7 mouse cellular contexts compared by ENCODE assay signal in the genomic region with DNA sequence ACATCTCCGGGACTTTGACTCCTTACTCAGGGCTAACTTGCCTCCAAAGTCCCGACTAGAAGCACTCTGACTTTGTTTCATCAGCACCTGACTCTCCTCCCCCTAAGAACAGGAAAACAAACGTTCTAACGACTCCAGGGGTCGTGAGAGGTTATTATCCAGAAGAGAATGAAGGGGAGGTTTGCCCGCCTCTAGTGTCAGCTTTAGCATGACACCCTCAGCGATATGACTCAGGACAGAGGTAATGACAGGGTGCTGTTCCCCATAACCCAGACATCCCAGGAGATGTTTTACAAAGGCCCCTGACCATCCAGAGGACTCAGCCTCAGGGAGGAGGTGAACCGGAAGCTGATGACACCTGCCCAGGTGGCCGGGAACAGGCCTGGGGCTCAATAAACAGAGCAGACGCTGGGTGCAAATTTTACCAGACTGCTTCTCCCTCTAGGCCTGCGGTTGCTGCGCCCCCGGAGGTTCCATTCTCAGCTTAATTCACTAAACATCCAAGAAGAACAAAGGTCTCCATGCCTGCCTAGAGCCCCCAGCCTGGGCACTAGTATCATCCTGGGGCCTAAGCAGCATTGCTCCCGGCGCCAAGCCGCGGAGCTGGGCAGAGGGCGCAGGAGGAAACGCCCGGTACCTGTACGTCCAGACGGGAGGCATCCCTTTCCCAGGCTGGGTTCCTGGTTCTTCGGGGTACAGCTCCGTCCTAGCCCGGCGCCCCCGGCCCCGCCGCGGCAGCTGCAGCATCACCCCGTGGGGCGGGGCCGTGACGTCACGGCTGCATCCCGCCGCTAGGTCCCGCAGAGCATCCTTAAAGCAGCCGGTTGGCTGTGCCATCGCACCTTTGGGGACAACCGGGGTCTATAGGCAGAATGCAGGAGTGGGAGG. TPM values are rescaled to one million over a fixed set of nuclear protein-coding genes. Genes with fewer than 3 reads are reported as not detected.
DNase-seq lines count a peak whose midpoint lies in the region; ATAC-seq and TF ChIP-seq lines count a peak whose summit lies in the region.

Gene Slc45a1 (minus strand): TSS at position 785 of the 888 bp plus-strand sequence.

- no peaks in the 10 kb centered on the region for H3K27me3 ChIP-seq in ES-Bruce4 (ENCODE audit: control insufficient read depth, insufficient read depth, low read length, poor library complexity, severe bottlenecking)
- H3K27me3 ChIP-seq in forebrain, embryonic 14.5 days (replicated peaks; ENCODE audit: control insufficient read depth, insufficient read depth, low read length), result peaks cover 6% of the 10 kb centered on the region; the same call in 1 of the 2 replicates
- H3K27me3 ChIP-seq in neural tube, embryonic 15.5 days (replicated peaks), result peaks cover 3% of the 10 kb centered on the region; the same call in 1 of the 2 replicates

- no peak for TF ChIP-seq POLR2A in ES-Bruce4 (IDR thresholded peaks at IDR 0.05; ENCODE audit: insufficient read depth, low read length)

- TF ChIP-seq CTCF in ES-Bruce4 (IDR thresholded peaks at IDR 0.05; ENCODE audit: low read depth, low read length), result no peak

- no peaks in the 10 kb centered on the region for H3K36me3 ChIP-seq in ES-Bruce4 (ENCODE audit: control insufficient read depth, insufficient read depth, low read length, poor library complexity, severe bottlenecking)
- no peaks in the 10 kb centered on the region for H3K36me3 ChIP-seq in forebrain, embryonic 14.5 days (ENCODE audit: control insufficient read depth, insufficient read depth, low read length)
- peaks cover 5% of the 10 kb centered on the region; the same call in 1 of the 2 replicates for H3K36me3 ChIP-seq in neural tube, embryonic 15.5 days

- peak within 1 kb of the TSS; percentile 63 for H3K4me3 ChIP-seq in ES-Bruce4 (ENCODE audit: low read depth, low read length)
- peak within 1 kb of the TSS; percentile 46 for H3K4me3 ChIP-seq in forebrain, embryonic 14.5 days (ENCODE audit: low read depth, low read length)
- peak within 1 kb of the TSS; percentile 62 for H3K4me3 ChIP-seq in neural tube, embryonic 15.5 days (replicated peaks)

- no peaks in the 10 kb centered on the region for H3K9me3 ChIP-seq in ES-Bruce4 (replicated peaks; ENCODE audit: control insufficient read depth, insufficient read depth, low read length, poor library complexity, severe bottlenecking)
- 0 out of 2 replicates have a peak, but pooled peaks cover 1% of the 10 kb centered on the region for H3K9me3 ChIP-seq in forebrain, embryonic 14.5 days (replicated peaks; ENCODE audit: control insufficient read depth, low read length)
- no peaks in the 10 kb centered on the region for H3K9me3 ChIP-seq in neural tube, embryonic 15.5 days (replicated peaks)

- peak; percentile 84 for ATAC-seq in forebrain, embryonic 14.5 days
- peak; percentile 81 for ATAC-seq in neural tube, embryonic 15.5 days (ENCODE audit: low FRiP score)
- ATAC-seq in activated CD4-positive, CD25-positive, alpha-beta regulatory T cell, adult 4 months, result no peak
- ATAC-seq in monocyte, adult 5-6 weeks (replicated peaks; ENCODE audit: insufficient number of reproducible peaks, low FRiP score, low TSS enrichment, poor library complexity, severe bottlenecking), result no peak

- peak within 1 kb of the TSS; percentile 68 for H3K4me2 ChIP-seq in forebrain, embryonic 14.5 days (ENCODE audit: low read length)
- H3K4me2 ChIP-seq in neural tube, embryonic 15.5 days, result peak within 1 kb of the TSS; percentile 63

- WGBS in forebrain, embryonic 14.5 days, result 4% methylated on average over 41 of the region's 41 CpGs
- WGBS in neural tube, embryonic 15.5 days, result 6% methylated on average over 41 of the region's 41 CpGs

- DNase-seq in brain, adult 2 months (ENCODE audit: low read depth, low spot score), result peak; percentile 84
- DNase-seq in forebrain, embryonic 14.5 days (ENCODE audit: low spot score), result peak; percentile 80
- peak in 1 of 2 experiments; percentile 37 for DNase-seq in left cerebral cortex, adult 8-10 months (ENCODE audit: low spot score in 2 of 2)

- no peak within 1 kb of the TSS for H3K27ac ChIP-seq in ES-Bruce4 (ENCODE audit: insufficient read depth, low read length)
- H3K27ac ChIP-seq in forebrain, embryonic 14.5 days (ENCODE audit: low read depth, low read length), result no peak within 1 kb of the TSS
- peak within 1 kb of the TSS; percentile 75 for H3K27ac ChIP-seq in neural tube, embryonic 15.5 days (replicated peaks)

- no peak within 1 kb of the TSS; the same call in 1 of the 2 replicates for H3K9ac ChIP-seq in ES-Bruce4 (ENCODE audit: low read depth, poor library complexity, severe bottlenecking)
- H3K9ac ChIP-seq in forebrain, embryonic 14.5 days (ENCODE audit: low read length), result peak within 1 kb of the TSS; percentile 78
- peak within 1 kb of the TSS; percentile 76 for H3K9ac ChIP-seq in neural tube, embryonic 15.5 days (replicated peaks)

- TF ChIP-seq EP300 in ES-Bruce4 (IDR thresholded peaks at IDR 0.05; ENCODE audit: insufficient read depth, low read depth, low read length), result 0 out of 2 replicates have a peak, but pooled peaks have one; percentile 5

- H3K4me1 ChIP-seq in ES-Bruce4 (ENCODE audit: control insufficient read depth, insufficient read depth, low read length), result no peaks in the 10 kb centered on the region
- no peaks in the 10 kb centered on the region for H3K4me1 ChIP-seq in forebrain, embryonic 14.5 days (ENCODE audit: control insufficient read depth, insufficient read depth, low read length)
- H3K4me1 ChIP-seq in neural tube, embryonic 15.5 days, result peaks cover 26% of the 10 kb centered on the region

RNA-seq across cellular contexts. Expression of gene Slc45a1, which starts in this region (rescaled TPM):
- polyA plus RNA-seq in ES-Bruce4 (2011; ENCODE audit: insufficient read depth, insufficient read length, low read depth, missing spikeins), result 0.90 and 1.1 TPM in 2 replicates
- polyA plus RNA-seq in forebrain, embryonic 14.5 days (2014; fragmentation: Nextera tagmentation; extraction: Ambion mirVana), result 13.1 and 15.9 TPM in 2 replicates
- total RNA-seq in left cerebral cortex, adult 8-10 months (2022), result 10 to 100 TPM; 46.9 to 54.4 (median 48.5) TPM
- 37.9 and 47.8 TPM in 2 replicates for polyA plus RNA-seq in neural tube, embryonic 15.5 days (2015; fragmentation: Nextera tagmentation; extraction: Ambion mirVana)
- polyA plus RNA-seq in activated CD4-positive, CD25-positive, alpha-beta regulatory T cell, adult 4 months (2017; shearing (Covaris generic)), result under 1 TPM in 1 of 2 experiments, not detected in 1; 0.21 TPM
- total RNA-seq in monocyte, adult 5-6 weeks (2017), result not detected in 3 replicates

Comparison
In these comparisons a context has a peak if more than half of its experiments do, and no peak if none do; other contexts are left out.
1. RNA of gene Slc45a1 (total RNA-seq): 46.9 to 54.4 TPM in left cerebral cortex, adult 8-10 months; not detected in monocyte, adult 5-6 weeks; every median in the first group is over 10 times any median in the second.
2. ATAC-seq: peak in forebrain, embryonic 14.5 days (single experiment) and neural tube, embryonic 15.5 days (single experiment); none in activated CD4-positive, CD25-positive, alpha-beta regulatory T cell, adult 4 months (single experiment) and monocyte, adult 5-6 weeks (single experiment).
3. Peak in every context shown above with its lines, with median percentiles within 50 percentile points of each other: H3K4me3 ChIP-seq.